Mouse (Mus musculus) spleen, adult 18-20 months (tissue): ENCODE data around the gene Wnk4.
A peak's percentile ranks its signal among the peaks of the same experiment; 100 is the strongest.

Source experiments
- DNase-seq, 2 experiments: peaks; one replicate each; pipeline ENCODE4 v3.0.0; 2022; ENCODE audit warnings: mixed read lengths in 2 of 2

Wnk4 gene

DNA sequence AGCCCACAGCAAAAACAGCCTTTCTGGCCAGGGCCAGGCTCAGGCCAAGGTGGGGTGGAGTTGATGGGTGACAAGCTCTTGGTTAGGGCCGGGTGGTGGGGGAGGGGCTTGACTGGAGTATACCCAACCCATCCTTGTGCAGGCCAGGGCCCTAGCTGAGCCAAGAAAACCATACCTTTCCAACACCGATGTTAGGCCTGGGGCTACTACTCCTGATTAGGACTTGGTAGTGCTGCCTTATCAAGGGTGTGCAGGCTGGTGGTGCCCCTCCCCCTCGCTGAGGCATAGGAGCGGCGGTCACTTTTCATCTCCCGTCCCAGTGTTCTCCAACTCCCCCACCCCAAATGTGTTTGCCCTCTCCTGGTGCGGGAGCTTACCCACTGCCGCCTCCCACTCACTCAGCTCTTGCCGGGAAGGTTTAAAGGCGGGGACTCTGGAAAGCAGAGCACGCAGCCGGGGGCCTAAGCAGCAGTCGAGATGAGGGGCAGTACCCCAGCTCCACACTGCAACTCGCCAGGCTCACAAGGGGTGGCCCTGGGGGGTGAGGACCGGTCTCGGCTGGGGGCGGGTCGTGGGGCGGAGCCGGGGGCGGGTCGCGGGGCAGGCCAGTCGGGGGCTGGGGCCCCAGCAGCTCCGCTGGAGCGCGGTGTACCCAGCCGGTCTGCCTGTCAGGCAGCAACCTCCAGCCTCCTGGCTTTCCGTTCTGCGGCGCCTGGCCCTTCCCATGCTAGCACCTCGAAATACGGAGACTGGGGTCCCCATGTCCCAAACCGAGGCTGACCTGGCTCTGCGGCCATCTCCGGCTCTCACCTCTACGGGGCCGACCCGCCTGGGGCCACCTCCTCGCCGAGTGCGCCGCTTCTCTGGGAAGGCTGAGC is at the start of gene Wnk4:
TSS of gene Wnk4 (plus strand) at position 620 of the 878 bp plus-strand sequence.
- no peak for DNase-seq

DNA sequence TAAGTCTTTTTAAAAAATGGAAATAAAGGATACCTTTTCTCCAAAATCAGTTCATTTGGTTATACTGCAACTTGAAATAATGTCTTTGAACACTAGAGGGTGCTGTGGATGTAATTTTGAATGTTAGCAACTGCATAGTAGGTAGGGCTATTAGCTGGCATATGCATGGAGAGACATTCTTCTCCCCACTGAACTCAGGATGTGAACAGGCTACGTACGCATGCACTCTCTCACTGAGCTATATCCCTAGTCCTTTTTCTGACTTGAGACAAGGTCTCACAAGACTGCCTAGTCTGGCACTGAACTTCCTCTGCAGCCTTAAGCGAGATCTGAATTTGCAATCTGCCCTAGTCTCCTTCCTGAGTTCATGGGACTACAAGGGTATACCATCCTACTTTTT is 48.4 kb upstream of the Wnk4 start:
- no peak for DNase-seq

DNA sequence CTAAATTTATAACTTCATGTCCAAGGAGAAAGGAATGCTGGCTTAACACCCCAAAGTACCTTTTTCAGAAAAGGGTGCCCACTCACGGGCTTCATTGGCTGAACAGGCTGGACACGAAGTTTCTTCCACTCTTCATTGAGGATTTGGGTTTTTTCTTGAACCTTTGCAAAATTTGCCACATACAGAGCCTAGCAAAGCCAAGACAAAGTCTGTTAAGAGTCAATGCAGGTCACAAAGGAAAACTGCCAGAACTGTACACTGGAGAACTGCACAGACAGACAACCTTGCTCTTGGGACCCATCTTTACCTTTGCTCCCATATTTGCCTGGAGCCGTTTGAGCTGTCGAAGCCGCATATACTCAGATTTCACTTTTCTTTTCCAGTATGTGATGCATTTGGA is 43.4 kb upstream of the Wnk4 start:
- no peak for DNase-seq

DNA sequence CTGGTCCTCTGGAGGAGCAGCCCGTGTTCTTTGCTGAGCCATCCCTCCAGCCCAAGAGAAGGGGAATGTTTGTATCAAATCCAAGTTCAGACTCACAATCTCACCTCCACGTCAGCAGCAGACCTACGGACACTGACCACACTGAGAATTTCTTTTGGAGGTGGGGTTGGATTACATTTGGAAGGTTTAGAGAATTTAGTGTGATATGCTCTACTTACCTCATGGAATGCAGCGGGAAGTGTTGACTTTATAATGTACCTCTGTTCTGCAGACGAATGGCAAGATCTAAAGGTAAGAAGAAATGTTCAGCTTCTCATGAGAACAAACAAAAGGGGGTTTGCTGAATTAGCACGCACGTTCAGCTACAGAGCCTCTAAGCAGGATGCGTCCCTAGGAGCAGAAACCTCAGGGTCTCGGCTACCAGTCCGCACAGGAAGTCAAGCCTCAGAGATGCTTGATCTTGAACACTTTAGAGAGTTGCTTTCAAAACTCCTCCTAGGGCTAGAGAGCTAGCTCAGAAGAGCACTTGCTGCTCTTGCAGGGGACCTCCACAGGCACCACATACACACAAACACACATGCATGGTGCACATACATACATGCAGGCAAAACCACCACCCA is 41.8 kb upstream of the Wnk4 start:
- DNase-seq = no peak

DNA sequence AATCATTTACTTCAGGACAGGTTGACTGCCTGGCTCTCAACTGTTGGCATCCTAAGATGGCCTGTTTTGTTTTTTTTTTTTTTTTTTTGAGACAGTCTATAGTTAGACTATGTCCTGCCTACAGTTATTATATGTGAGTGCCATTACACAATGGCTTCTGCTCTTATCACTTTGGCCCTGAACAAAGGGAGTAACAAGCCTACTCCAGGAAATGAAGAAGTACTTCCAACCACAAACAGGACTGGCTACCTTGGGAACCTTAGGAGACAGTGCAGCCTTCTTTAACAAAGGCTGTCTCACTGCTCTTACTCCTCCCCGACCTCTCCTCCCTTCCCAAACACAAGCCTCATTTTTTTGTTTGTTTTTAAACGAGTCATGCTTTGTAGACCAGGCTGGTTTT is 39.5 kb upstream of the Wnk4 start:
- no peak for DNase-seq

DNA sequence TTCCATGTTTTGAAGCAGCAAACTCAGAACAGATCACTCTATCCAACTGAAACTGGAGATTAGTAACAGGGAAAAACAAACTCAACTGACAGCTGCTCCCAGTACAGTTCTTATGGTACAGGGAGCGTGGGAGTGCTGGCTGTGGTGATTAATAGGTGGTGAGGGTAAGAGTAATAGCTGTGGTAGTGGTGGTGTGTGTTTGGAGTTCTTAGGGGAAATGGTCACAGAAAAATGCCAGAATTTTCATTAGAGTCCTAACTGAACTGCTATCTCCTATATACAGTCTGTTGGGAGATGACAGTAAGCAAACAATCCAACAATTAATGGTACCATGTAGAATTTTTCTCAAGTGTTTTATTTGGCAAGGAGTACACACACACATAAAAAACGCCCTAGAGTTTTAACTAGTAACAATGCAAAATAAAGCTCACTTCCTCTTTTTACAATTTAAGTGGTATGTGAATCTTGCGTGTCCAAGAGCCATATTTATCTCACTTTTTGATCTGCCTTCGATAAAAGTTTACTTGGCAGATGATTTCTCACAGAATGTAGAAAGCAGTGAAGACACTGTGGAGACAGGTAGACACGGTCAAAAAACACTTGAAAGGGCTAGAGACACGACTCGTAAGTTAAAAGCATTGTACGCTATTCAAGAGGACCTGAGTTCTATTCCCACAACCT is 38.9 kb upstream of the Wnk4 start:
- DNase-seq = no peak

DNA sequence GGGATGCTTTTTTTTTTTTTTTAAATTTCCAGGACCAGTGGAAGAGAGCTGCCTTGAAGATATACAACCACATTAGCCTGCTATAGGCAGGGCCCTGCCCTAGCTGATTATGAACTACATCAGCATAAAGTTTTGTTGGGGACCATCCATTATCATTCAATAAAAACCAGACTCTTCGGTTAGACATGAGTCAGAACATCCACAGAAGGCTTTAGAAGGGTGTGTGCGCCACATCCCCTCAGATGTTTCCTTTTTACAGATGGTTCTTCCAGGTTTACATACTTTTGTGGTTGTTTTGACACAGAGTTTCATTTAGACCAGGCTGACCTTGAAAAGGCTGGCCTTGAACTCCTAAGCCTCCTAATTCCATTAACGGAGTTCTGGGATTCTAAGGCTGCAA is 36.0 kb upstream of the Wnk4 start:
- DNase-seq = no peak

DNA sequence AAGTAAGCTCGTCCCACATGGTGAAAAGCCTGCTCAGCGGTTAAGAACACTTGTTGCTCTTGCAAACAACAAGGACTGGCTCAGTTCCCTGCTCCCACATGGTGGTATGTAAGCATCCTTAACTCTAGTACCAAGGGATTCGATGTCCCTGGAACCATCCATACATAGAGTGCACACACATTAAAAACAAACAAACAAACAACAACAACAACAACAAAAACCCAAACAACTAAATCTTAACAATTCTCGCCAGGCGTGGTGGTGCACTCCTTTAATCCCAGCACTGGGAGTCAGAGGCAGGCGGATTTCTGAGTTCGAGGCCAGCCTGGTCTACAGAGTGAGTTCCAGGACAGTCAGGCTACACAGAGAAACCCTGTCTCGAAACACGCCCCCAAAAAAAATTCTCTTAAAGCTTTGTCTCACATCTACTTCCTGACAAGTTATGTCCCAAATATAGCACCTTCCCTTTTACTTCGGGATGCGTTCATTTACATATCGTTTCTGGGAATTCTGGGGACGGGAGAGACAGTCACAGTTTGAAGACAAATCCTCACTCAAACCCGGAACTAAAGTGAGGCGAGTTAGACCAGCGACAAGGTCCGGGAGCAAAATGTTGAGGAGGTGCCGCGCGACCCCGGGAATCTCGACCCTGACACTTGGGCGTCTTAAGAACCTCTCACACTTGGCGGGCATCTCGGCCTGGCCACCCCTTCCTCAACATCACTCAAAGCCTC is 34.9 kb upstream of the Wnk4 start:
- DNase-seq = no peak

DNA sequence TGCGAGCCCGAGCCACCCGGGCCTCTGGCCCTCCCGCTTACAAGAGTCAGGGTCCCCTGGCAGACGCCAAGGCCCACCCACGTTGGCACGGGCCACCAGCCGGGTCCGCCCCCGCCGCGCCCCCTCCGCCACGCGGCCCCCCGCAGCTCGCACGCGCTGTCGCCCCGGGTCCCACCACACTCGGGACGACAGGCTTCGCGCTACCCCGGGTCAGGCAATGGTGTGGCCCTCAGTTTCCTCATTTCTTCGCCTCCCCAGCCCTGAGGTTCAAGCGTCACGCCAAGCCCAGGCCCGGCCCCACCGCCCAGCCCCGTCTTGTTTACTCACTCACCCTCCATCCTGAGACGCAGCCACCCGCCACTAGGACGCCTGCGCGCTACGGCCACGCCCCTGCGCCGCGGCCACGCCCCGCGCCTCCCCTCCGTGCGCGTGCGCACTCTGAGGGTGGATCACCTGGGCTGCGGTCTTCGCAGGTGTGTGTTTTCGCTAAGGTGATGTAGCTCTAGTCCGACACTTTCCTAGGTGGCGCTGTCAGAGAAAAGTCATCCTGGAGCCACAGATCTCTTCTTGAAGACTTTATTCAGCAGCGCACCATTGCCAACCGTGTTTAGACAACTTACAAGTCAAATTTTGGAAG is 34.2 kb upstream of the Wnk4 start, which contains the start of gene Ezh1:
TSS of gene Ezh1 (minus strand) at position 399 of the 637 bp plus-strand sequence.
- peak; percentile 88 to 96 for DNase-seq

DNA sequence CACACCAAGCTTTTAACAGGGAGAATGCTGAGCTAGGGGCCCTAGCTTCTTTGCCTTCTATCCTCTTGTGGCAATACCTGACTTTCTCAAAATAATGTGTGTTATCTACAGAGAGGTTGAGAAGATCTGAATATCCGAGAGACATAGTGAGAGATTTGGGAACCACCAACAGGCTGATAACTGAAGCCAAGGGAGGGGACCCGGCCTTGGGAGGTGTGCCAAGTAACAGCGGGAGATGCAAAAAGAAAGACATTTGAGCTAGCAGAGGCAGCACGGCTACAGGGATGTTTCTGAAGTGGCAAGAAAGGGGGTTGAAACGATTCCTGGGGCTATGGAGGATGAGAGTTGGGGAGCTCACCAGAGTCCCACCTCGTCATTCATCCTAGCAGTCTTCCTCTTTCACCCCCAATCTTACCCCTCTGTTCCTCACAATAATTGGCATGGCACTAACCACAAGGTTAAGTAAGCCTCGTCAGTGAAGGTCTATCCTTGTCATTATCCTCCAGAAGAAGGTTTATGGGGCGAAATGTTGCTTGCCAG is 30.9 kb upstream of the Wnk4 start:
- no peak for DNase-seq

DNA sequence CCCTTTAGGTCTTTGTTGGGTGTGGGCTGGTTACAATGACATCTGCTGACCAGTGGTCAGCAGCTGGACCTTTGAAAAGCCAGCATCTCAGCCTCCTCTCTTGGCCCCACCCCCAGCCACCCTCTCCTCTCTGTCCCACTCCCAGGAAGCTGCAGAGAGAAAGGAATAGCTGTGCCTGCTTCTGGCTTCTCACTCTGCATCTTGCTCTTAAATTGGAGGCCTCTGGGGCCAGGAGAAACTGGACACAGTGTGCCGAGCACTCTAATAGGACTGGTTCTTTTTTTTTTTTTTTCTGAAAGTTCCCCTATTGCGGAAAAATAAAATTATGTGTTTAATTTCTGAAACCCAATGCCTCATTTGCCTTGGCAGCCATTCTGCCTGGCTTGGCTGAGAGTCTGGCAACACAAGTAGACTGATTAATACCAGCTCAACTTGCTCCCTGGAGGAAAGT is 30.3 kb upstream of the Wnk4 start:
- DNase-seq = no peak

DNA sequence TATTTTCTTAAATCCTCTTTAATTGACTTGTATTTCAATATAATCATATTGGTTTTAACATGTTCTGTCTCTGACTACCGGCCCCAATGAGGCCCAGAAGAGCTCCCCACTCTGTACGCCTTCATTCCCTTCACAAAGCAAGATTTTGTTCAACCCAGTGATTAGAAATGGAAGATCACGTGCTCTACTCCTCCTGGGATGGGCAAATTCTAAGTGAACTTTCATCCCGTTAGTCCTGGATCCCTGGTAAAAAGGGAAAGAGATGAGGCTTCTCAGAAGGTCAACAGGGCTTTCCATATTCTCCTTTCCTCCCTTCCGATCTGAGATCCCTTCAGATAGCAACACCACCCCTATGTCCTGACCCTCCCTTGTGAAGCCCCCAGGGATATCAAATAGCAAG is 29.8 kb upstream of the Wnk4 start:
- no peak for DNase-seq

DNA sequence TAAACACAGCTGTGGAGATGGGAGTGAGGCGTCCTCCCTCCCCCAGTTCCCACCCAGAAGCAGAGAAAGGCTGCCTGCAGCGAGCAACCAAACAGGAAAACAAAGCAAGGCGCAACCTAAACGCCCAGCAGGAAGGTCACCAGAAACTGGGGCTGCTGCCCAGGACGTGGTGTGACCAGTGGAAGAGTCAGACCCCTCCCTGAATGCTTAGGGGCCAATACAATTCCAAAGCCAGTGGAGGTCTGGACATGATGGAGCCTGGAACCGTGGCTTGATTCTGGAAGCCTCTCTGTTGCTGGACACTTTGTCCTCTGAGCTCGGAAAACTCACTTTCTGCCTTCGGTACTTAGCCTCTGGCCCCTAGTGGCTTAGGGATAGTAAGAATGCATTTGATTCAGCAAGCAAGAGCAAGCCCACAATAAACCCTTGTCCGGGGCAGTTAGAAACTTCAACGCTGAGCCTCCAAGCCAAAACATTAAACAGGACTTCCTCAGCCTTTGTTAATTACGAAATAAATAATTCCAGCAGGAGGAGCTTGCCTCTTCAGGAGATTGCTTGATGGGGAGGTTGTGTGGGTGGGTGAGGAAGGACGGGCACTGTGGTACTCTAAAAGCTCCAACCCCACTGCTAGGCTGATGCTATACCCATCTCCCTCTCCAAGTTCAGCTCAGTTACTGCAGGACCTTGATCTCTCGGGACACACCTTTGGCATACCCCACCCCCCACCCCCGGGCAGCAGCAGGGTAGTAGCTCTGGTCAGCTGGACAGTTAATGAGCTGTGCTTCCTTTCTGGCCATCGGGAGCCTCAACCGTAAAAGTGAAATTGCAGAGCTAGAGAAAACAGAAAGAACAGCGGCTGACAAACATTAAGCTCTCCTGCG is 29.1 kb upstream of the Wnk4 start:
- no peak for DNase-seq

DNA sequence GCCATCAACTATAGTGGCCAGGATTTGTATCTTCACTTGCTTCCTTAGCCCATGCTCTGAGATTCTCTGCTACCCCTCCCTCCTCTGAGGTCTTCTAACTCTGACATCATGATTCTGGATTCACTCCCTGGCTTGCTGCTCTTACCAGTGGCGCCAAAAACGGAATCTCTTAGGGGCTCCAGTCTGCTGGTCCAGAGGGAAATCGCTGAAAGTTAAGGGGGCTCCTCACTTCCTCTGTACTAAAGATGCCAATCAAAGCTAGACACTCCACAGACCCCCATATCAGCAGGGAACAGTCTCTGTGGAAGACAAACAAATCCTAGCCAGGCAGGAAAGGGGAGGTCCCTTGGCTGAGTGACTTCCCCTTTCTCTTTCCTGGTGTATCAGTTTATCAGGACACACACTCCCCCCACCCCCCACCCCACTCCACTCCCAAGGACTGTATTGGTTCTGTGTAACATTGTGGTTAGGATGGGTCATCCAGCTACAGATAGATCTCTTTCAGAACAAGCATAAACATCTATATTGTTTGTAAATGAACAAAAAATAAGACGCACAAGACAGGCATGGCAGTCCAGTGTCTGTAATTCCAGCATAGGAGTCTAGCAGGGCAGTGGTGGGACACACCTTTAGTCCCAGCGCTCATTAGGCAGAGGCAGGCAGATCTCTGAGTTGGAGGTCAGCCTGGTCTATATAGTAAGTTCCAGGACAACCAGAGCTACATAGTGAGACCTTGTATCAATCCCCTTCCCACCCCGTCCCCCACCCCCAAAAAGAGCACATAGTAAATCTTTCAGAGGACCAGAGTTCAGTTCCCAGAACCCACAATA is 28.1 kb upstream of the Wnk4 start:
- no peak for DNase-seq

DNA sequence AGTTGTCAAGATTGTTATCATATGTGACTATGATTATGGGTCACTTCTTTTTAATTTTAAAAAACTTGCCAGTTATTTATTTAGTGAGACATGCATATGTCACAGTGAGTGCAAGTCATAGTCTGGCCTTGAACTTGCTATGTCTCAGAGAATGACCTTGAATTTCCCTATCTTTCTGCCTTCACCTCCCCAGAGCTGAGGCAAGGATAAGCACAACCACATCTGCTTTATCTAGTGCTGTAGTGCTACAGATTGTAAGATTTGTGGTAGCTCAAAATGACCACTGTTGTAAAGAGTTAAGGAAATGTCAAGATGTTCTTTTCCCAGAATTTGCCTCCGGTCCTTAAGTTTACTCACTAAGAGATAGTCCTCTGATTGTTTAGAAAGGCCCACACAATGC is 27.1 kb upstream of the Wnk4 start:
- no peak for DNase-seq

DNA sequence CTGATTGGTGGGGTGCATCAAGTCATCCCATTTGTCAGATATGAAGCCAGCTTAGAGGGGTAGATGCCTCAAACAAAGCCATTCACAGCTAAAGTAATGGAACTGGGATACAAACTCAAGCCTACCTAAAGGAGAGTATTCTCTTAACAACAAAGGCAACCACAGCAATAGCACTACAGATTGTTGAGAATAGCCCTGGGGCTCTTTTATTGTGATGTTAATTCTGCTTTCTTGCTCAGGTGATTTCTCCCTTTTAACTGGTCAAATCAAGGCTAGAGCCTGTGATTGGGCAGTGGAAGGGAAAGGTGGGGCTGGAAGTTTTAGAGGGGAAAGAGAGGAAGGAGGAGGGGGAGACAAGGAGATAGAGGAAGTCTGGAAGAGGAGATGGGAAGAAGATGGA is 26.2 kb upstream of the Wnk4 start:
- DNase-seq = no peak

DNA sequence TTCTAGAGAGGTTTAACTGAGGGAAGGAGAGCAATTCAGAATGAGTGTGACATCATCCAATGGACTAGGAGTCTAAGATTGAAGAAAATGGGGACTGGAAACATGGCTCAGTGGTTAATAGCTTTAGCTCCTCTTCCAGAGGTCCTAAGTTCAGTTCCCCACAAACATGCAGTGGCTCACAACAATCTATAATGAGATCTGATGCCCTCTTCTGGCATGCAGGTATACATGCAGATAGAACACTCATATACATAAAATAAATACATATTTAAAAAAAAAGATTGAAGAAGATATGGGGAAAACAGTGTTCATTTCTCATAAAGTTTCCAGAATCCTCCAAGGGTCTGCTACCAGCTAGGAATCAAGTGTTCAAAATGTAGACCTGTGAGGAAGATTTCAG is 24.9 kb upstream of the Wnk4 start:
- no peak for DNase-seq

DNA sequence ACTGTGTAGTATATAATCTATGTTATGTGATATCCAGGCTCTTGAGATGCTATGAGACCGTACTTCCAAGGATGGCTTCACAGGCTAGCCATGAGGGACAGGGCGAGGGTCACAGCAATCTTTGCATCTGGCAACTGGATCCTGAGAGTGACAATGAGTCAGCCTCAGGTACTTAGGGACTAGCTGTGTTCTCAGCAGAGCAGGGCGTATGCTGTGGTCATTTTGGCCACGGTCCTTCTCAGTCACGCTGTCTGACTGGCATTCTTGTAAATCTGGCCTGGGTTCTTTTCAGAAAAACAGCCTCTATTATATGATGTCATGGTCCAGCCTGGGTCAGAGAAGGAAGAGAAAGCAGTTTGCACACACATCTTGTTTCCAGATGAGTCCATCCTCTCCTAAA is 23.6 kb upstream of the Wnk4 start:
- DNase-seq = no peak

DNA sequence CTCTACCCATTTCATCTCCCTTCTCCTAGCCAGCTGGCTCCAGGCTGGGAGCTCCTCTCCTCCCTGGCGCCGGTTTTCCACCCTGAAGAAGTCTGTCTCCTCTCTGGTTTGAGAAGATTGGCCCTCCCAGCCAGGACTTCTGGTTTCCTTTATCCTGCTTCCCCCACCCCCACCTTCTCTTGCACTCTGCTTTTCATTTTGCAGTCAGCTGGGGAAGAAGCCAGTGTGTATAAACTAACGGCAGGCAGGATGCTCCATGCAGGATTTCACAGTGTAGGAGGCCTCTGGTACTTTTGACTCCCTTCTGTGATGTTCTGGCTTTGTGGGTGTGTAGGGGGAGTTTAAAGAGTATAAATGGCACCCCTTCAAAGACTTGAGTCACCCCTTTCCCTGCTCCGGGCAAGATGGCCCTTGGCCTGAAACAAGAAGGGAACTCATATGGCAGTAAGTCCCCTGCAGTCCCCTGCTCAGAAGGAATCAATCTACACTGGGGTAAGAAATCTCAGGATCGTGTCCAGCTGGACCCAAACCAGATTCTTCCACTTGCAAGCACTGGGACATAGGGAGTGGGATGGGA is 22.2 kb upstream of the Wnk4 start:
- DNase-seq = no peak

DNA sequence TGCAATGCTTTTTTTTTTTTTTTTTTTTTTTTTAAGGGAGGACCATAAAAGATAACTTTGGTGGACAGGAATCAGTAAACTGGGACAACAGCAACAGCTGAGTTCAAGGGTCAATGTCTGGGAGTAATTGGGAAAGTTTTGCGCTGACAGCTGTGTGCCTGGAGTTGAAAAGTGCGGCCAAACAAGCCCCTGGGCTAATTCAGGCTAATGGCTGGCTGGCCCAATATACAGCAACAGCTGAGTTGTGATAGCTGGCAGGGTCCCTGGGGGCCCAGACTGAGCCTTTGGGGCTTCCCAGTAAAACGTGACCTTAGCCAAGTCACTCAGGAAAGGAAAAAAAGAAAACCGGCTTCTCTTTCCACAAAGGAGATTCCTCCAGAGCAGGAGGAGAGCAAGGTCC is 15.3 kb upstream of the Wnk4 start:
- no peak for DNase-seq
